Mouse (Mus musculus): ENCODE results near the gene Morf4l1. TPM values are rescaled to one million over a fixed set of nuclear protein-coding genes. Genes with fewer than 3 reads are reported as not detected.
A peak's percentile ranks its signal among the peaks of the same experiment; 100 is the strongest.

Morf4l1 gene
- polyA plus RNA-seq (2012; rRNA removed), result 449 and 465 TPM in 2 replicates

GRCm38 (mm10) chr9:90114567-90115307 lies at the start of gene Morf4l1:
Gene Morf4l1 (minus strand): TSS chr9:90114774.
- peak; percentile 100 for DNase-seq (ENCODE audit: low read depth)
- TF ChIP-seq POLR2A (IDR thresholded peaks at IDR 0.05; ENCODE audit: borderline replicate concordance, extremely low read depth, insufficient read depth, insufficient read length, poor library complexity, severe bottlenecking), result 0 out of 2 replicates have a peak, but pooled peaks have one; percentile 16
- TF ChIP-seq CTCF (IDR thresholded peaks at IDR 0.05; ENCODE audit: borderline replicate concordance, extremely low read depth, insufficient read depth, insufficient read length), result no peak

- DNase-seq (ENCODE audit: low read depth), result peak; percentile 65
- TF ChIP-seq CTCF (IDR thresholded peaks at IDR 0.05; ENCODE audit: borderline replicate concordance, extremely low read depth, insufficient read depth, insufficient read length), result no peak
- no peak for TF ChIP-seq POLR2A (IDR thresholded peaks at IDR 0.05; ENCODE audit: borderline replicate concordance, extremely low read depth, insufficient read depth, insufficient read length, poor library complexity, severe bottlenecking)
Observed at GRCm38 (mm10) chr9:90163749-90164095, 49.1 kb upstream of the Morf4l1 start.

- peak; percentile 4; the same call in 1 of the 2 replicates for TF ChIP-seq POLR2A (IDR thresholded peaks at IDR 0.05; ENCODE audit: borderline replicate concordance, extremely low read depth, insufficient read depth, insufficient read length, poor library complexity, severe bottlenecking)
- no peak for TF ChIP-seq CTCF (IDR thresholded peaks at IDR 0.05; ENCODE audit: borderline replicate concordance, extremely low read depth, insufficient read depth, insufficient read length)
- peak; percentile 78 for DNase-seq (ENCODE audit: low read depth)
Observed at GRCm38 (mm10) chr9:90162926-90163748, 48.6 kb upstream of the Morf4l1 start, which contains the start of gene Adamts7. Gene Adamts7 (plus strand): TSS chr9:90163069.

- TF ChIP-seq POLR2A (IDR thresholded peaks at IDR 0.05; ENCODE audit: borderline replicate concordance, extremely low read depth, insufficient read depth, insufficient read length, poor library complexity, severe bottlenecking), result no peak
- peak; percentile 47; the same call in 1 of the 2 replicates for TF ChIP-seq CTCF (IDR thresholded peaks at IDR 0.05; ENCODE audit: borderline replicate concordance, extremely low read depth, insufficient read depth, insufficient read length)
- peak; percentile 68 for DNase-seq (ENCODE audit: low read depth)
Observed at GRCm38 (mm10) chr9:90162243-90162925, 47.8 kb upstream of the Morf4l1 start.

- no peak for DNase-seq (ENCODE audit: low read depth)
- TF ChIP-seq POLR2A (IDR thresholded peaks at IDR 0.05; ENCODE audit: borderline replicate concordance, extremely low read depth, insufficient read depth, insufficient read length, poor library complexity, severe bottlenecking) (no peak), CTCF (IDR thresholded peaks at IDR 0.05; ENCODE audit: borderline replicate concordance, extremely low read depth, insufficient read depth, insufficient read length) (no peak)
Observed at GRCm38 (mm10) chr9:90146869-90147268, 32.3 kb upstream of the Morf4l1 start.

- TF ChIP-seq POLR2A (IDR thresholded peaks at IDR 0.05; ENCODE audit: borderline replicate concordance, extremely low read depth, insufficient read depth, insufficient read length, poor library complexity, severe bottlenecking) (no peak), CTCF (IDR thresholded peaks at IDR 0.05; ENCODE audit: borderline replicate concordance, extremely low read depth, insufficient read depth, insufficient read length) (no peak)
- no peak for DNase-seq (ENCODE audit: low read depth)
Observed at GRCm38 (mm10) chr9:90145788-90146187, 31.2 kb upstream of the Morf4l1 start.

GRCm38 (mm10) chr9:90136678-90136965 lies 22.0 kb upstream of the Morf4l1 start:
- TF ChIP-seq CTCF (IDR thresholded peaks at IDR 0.05; ENCODE audit: borderline replicate concordance, extremely low read depth, insufficient read depth, insufficient read length) (no peak), POLR2A (IDR thresholded peaks at IDR 0.05; ENCODE audit: borderline replicate concordance, extremely low read depth, insufficient read depth, insufficient read length, poor library complexity, severe bottlenecking) (no peak)
- no peak for DNase-seq (ENCODE audit: low read depth)

- DNase-seq (ENCODE audit: low read depth), result peak; percentile 18
- TF ChIP-seq POLR2A (IDR thresholded peaks at IDR 0.05; ENCODE audit: borderline replicate concordance, extremely low read depth, insufficient read depth, insufficient read length, poor library complexity, severe bottlenecking) (no peak), CTCF (IDR thresholded peaks at IDR 0.05; ENCODE audit: borderline replicate concordance, extremely low read depth, insufficient read depth, insufficient read length) (no peak)
Observed at GRCm38 (mm10) chr9:90135963-90136677, 21.5 kb upstream of the Morf4l1 start.

- no peak for TF ChIP-seq POLR2A (IDR thresholded peaks at IDR 0.05; ENCODE audit: borderline replicate concordance, extremely low read depth, insufficient read depth, insufficient read length, poor library complexity, severe bottlenecking)
- TF ChIP-seq CTCF (IDR thresholded peaks at IDR 0.05; ENCODE audit: borderline replicate concordance, extremely low read depth, insufficient read depth, insufficient read length), result peak; percentile 22; the same call in 1 of the 2 replicates
- DNase-seq (ENCODE audit: low read depth), result no peak
Observed at GRCm38 (mm10) chr9:90135466-90135865, 20.9 kb upstream of the Morf4l1 start.

- DNase-seq (ENCODE audit: low read depth), result peak; percentile 24
- no peak for TF ChIP-seq CTCF (IDR thresholded peaks at IDR 0.05; ENCODE audit: borderline replicate concordance, extremely low read depth, insufficient read depth, insufficient read length)
- TF ChIP-seq POLR2A (IDR thresholded peaks at IDR 0.05; ENCODE audit: borderline replicate concordance, extremely low read depth, insufficient read depth, insufficient read length, poor library complexity, severe bottlenecking), result no peak
Observed at GRCm38 (mm10) chr9:90133562-90134355, 19.2 kb upstream of the Morf4l1 start.
